Mouse (Mus musculus) spleen, adult 12 weeks (tissue): Measurements from ENCODE around the gene Pik3r1.
A peak's percentile ranks its signal among the peaks of the same experiment; 100 is the strongest.

Experiments used
- DNase-seq: peaks from one replicate; pipeline ENCODE4 v3.0.0; 2022; ENCODE audit warnings: low spot score

The Pik3r1 gene

DNA sequence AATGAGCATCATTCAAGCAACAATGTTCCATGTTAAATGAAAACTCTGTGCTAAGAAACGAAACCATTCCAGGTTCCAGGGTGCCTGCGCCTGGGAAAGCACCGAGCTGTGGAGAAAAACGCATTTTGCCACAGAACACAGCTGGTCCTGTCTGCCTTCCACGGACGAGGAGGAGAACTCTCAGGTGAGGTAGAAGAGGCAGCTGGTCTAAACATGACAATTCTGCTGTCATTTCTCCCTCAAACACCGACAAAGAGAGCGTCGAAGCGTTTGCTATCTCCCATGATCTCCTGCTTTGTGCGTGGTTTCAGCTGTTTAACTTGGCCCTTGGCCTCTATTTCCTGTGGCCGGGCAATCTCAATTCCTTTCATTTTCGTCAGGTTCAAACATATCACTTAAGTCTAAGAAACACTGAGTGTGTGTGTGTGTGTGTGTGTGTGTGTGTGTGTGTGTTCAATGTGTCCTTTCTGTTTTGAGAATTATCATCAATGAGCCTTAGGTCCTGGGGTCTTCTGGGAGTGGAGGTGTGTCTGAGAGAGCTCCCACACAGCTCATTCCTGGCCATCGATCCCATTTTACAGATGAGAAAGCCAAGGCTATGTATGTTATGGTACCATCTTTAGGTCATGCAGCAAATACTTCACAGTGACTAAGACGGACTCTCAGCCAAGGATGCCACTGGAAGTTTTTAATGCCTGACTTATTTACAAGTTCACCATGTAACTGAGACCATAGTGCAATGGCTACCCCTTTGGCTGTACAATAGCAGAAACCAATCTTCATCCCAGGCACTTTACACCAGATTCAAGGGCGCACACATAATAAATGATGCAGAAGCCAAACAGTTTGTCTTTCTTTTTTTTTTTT lies 31.3 kb downstream of the Pik3r1 start:
- no peak for DNase-seq

- DNase-seq = no peak
These were observed 32.5 kb downstream of the Pik3r1 start for GRCm38 (mm10) chr13:101735364-101736120.

- DNase-seq = no peak
These were observed 33.8 kb downstream of the Pik3r1 start for GRCm38 (mm10) chr13:101734227-101734626.

- no peak for DNase-seq
These were observed 35.3 kb downstream of the Pik3r1 start for GRCm38 (mm10) chr13:101732675-101733074.

DNA sequence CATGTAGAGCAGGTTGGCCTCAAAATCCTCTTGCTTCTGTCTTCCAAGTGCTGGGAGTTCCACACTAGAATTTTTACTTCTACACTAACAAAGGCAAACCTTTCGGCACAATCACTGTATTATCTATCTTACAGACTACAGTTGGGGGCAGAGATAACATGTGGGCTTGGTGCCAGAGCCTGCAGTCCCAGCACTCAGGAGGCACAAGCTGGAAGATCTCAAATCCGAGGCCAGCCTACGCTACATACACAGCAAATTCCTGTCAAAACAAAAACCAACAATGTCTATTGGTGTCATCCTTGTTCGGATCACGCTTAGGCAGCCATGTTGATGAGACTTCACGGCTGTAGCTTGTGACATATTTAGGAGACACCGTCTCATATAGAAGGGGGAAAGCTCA lies 36.2 kb downstream of the Pik3r1 start:
- no peak for DNase-seq

- no peak for DNase-seq
These were observed 37.7 kb downstream of the Pik3r1 start for GRCm38 (mm10) chr13:101730351-101730750.

GRCm38 (mm10) chr13:101729248-101730055 lies 38.6 kb downstream of the Pik3r1 start:
- no peak for DNase-seq

- DNase-seq = no peak
These were observed 39.2 kb downstream of the Pik3r1 start for GRCm38 (mm10) chr13:101728816-101729215.

GRCm38 (mm10) chr13:101728300-101728699 lies 39.7 kb downstream of the Pik3r1 start:
- no peak for DNase-seq

- no peak for DNase-seq
These were observed 40.2 kb downstream of the Pik3r1 start for GRCm38 (mm10) chr13:101727837-101728236.

DNA sequence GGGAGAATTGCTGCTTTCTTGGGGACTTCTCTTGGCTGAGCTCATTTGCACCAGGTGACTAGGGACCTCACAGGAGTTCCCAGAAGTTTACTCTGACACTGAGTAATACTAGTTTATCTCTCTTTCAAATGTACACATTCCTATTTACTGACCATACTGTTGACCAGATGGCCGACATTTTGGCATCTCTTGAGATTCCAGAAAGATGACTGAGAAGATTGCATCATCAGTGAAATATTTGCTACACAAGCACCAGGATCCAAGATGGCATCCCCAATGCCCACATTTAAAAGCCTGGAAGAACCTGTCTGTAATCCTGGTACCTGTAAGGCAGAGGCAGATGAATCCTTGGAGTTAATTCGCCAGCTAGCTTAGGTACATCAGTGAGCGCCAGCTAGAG lies 41.1 kb downstream of the Pik3r1 start:
- DNase-seq = no peak

- DNase-seq = no peak
These were observed 46.0 kb downstream of the Pik3r1 start for GRCm38 (mm10) chr13:101721901-101722595.

DNA sequence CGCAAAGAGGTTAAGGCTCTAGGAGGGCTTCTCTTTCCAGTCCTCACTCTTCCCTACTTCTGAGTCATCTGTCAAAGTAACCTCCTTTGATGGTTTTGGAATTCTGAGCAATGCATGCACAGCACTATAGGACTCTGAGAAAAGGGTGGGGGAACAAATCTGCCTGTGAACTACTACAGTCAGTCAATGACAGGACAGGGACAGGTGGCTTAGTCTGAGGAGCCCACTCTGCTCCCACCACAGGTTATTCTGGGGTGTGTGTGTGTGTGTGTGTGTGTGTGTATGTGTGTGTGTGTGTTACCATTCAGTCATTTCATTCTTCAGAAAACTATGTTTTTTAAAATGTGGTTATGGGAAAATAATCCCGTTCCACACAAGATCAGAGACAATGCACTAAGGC lies 46.9 kb downstream of the Pik3r1 start:
- no peak for DNase-seq

DNA sequence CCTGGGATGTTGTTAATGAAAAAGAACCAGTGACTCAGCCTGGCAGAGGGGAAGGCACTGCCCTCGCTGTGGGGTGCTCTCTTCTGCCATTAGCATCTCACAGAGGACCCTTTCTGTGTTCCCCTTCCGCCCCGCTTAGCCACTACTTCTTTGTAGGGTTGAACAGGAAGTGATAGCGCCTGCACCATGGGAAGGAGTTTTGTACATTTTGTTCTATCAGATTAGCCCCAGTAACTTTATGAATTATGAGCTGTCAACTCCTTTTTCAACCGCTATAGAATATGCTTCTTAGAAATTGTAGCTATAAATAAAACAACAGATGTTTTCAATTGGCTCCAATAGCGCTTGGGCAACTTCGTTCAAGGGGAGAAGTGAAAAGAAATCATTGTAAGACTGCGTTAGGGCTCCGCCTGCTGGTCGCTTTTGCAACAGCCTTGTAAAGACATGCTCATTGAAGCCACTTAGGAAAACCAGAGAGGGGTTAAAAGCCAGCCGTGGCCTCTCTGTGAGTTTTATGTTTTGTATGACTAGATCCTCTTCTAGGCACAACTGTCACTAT lies 48.6 kb downstream of the Pik3r1 start:
- peak; percentile 67 for DNase-seq

DNA sequence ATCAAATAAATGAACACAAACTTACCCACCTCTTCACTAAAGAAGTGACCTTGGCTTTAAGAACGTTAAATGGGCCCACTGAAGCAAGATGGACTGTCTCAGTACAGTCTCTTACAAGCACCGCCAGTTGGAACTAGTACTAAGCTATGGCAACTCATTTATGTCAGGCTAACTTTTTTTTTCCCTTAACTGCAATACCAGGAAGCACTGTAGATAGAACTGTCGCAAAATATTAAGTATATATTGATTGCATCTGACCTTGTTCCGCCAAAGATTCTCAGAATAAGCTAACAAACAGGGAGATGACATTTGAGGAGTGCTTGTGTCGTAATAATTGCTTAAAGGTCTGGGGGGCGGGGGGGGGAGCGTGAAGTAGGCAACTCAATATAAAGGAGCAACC lies 49.3 kb downstream of the Pik3r1 start:
- no peak for DNase-seq

DNA sequence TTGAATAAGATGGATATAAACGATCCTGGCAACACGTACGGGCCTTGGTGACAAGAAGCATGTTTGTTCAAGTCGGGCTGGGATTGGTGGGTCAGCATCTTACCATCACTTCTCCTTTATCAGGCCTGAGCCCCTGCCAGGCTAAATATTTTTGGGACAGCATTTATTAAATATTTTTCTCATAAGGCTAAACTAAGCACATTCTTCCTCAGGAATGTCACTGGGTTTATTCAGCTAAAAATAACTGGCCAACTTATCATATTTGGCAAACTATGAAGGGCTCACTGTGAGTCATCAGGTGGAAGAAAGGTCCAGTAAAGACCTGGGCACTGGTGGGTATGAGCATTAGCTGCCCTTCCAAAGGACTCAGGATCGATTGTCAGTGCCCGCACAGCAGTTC lies 50.2 kb downstream of the Pik3r1 start:
- DNase-seq = no peak

GRCm38 (mm10) chr13:101713429-101714088 lies 54.5 kb downstream of the Pik3r1 start:
- DNase-seq = no peak

DNA sequence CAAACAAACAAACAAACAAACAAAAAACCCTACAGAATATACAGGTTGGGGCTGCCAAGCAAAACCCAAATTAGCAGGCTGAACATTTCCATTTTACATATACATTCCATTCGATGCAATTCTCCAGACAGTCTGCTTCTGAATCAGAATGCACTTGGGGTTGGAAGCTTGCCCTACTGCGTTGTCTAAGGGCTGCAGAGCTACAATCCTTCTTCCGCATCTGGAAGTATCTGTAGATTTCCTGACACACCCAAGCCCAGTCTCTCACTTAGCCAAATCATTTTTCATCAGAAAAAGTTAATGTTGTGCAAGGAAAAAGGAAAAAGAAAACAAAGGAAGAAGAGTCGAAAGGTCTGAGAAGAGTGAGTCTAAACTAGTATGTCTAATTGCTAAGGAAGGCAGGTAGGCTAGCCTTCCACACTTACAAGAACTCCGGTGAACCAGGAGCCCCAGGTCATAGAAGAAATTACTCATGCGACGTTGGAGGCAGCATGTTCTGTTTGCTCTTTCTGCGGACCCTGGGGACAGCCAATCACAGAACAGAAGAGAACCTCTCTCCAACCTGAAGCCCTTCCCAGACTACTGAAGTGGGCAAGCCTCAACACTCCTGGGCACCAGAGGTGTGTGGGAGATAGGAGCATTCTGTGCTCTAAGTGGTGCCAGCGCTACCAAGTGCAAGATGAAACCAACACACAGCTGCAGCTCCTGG lies 55.1 kb downstream of the Pik3r1 start:
- DNase-seq = no peak

GRCm38 (mm10) chr13:101712099-101712498 lies 55.9 kb downstream of the Pik3r1 start:
- DNase-seq = no peak

- no peak for DNase-seq
These were observed 56.7 kb downstream of the Pik3r1 start for GRCm38 (mm10) chr13:101711301-101711700.
